Mouse (Mus musculus) brain, adult 10 weeks (tissue): ENCODE results near the gene Rhox2g. TPM values are rescaled to one million over a fixed set of nuclear protein-coding genes. Genes with fewer than 3 reads are reported as not detected.

Experiments
- polyA plus RNA-seq: library from polyadenylated mRNA; stranded (reverse); fragments of 350-450 nt; fragmentation: Illumina TruSeq; extraction: RNeasy Lipid Tissue Mini Kit (QIAGEN cat#74804); gene quantifications from one replicate; pipeline ENCODE4 v1.2.3, GENCODE M21; 2015; ENCODE audit warnings: low read depth, low replicate concordance

Gene Rhox2g
- not detected for polyA plus RNA-seq

GRCm38 (mm10) chrX:37643370-37643769 lies at the start of gene Rhox2g:
TSS of gene Rhox2g (minus strand) at chrX:37643470.

GRCm38 (mm10) chrX:37673177-37673576 lies 29.9 kb upstream of the Rhox2g start, which contains the start of gene Rhox2h:
TSS of gene Rhox2h (minus strand) at chrX:37673277.

GRCm38 (mm10) chrX:37668664-37669063 lies 25.4 kb upstream of the Rhox2g start, which contains the start of gene Rhox3h:
TSS of gene Rhox3h (minus strand) at chrX:37668764.

GRCm38 (mm10) chrX:37651227-37651626 lies 8.0 kb upstream of the Rhox2g start, which contains the start of gene Rhox4g:
TSS of gene Rhox4g (minus strand) at chrX:37651327.

GRCm38 (mm10) chrX:37628512-37628911 lies 14.8 kb downstream of the Rhox2g start, which contains the start of gene Rhox3g:
TSS of gene Rhox3g (minus strand) at chrX:37628612.

GRCm38 (mm10) chrX:37607604-37608003 lies 35.7 kb downstream of the Rhox2g start, which contains the start of gene Rhox4f:
TSS of gene Rhox4f (minus strand) at chrX:37607704.

Other genes with a start within 250 kb of the Rhox2g start
- not detected for gene Rhox2b, start 231.4 kb downstream of the Rhox2g start, polyA plus RNA-seq
- not detected for gene Rhox4b, start 211.0 kb downstream of the Rhox2g start, polyA plus RNA-seq
- gene Rhox2c, start 189.8 kb downstream of the Rhox2g start, polyA plus RNA-seq = not detected
- not detected for gene Rhox3c, start 184.9 kb downstream of the Rhox2g start, polyA plus RNA-seq
- gene Rhox4c, start 163.1 kb downstream of the Rhox2g start, polyA plus RNA-seq = not detected
- not detected for gene Rhox2d, start 150.0 kb downstream of the Rhox2g start, polyA plus RNA-seq
- not detected for gene Rhox4d, start 129.1 kb downstream of the Rhox2g start, polyA plus RNA-seq
- gene Rhox2e, start 113.0 kb downstream of the Rhox2g start, polyA plus RNA-seq = not detected
- gene Rhox3e, start 101.5 kb downstream of the Rhox2g start, polyA plus RNA-seq = not detected
- gene Rhox4e, start 86.1 kb downstream of the Rhox2g start, polyA plus RNA-seq = not detected
- not detected for gene Rhox2f, start 72.1 kb downstream of the Rhox2g start, polyA plus RNA-seq
- not detected for gene Rhox3f, start 62.5 kb downstream of the Rhox2g start, polyA plus RNA-seq
- gene Rhox4f, start 35.8 kb downstream of the Rhox2g start, polyA plus RNA-seq = not detected
- not detected for gene Rhox3g, start 14.9 kb downstream of the Rhox2g start, polyA plus RNA-seq
- not detected for gene Rhox4g, start 7.9 kb upstream of the Rhox2g start, polyA plus RNA-seq
- gene Rhox3h, start 25.3 kb upstream of the Rhox2g start, polyA plus RNA-seq = not detected
- gene Rhox2h, start 29.8 kb upstream of the Rhox2g start, polyA plus RNA-seq = not detected
- not detected for gene Rhox5, start 161.4 kb upstream of the Rhox2g start, polyA plus RNA-seq
- not detected for gene Rhox6, start 183.4 kb upstream of the Rhox2g start, polyA plus RNA-seq
- not detected for gene Rhox7a, start 188.2 kb upstream of the Rhox2g start, polyA plus RNA-seq
- gene Rhox8, start 235.5 kb upstream of the Rhox2g start, polyA plus RNA-seq = not detected